Mouse (Mus musculus) heart, postnatal 0 days (tissue): Measurements from ENCODE around the gene Wnt10b.

ENCODE experiments used
- CTCF ChIP-seq: IDR thresholded peaks from 2 replicates; pipeline ENCODE4 v1.5.1; 2016; ENCODE audit warnings: antibody characterized with exemption, control low read depth, low read depth
- EP300 ChIP-seq: IDR thresholded peaks from 2 replicates; pipeline ENCODE4 v1.6.1; 2016; ENCODE audit warnings: antibody characterized with exemption, low read depth

DNA sequence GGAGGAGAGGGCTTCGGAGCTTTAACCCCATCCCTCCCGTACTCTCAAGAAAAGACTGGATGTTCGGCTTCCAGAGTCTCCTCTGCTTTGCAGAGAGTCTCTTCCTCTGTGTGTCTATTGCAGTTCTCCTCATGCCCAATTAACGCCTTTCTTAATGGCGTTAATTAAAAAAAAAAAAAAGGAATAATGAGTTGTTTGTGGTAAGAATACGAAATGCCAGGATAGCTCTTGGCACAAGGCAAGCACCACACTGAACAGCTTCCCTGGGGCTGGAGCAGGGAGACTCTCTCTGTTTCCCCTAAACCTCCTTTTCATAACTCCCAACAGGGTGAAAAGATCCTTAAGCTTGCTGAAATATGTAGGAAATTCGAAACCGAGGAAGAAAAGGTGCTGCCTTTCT lies 55.8 kb downstream of the Wnt10b start:
- TF ChIP-seq CTCF (no peak), EP300 (no peak)
